Mouse (Mus musculus) E14TG2a.4 (cell line): ENCODE measurements around the gene Ampd2.

ENCODE experiments used
- CTCF ChIP-seq: conservative IDR thresholded peaks from 2 replicates; pipeline ENCODE4 v1.5.1; 2014; ENCODE audit warnings: low read length
- NANOG ChIP-seq: IDR thresholded peaks from 2 replicates; pipeline ENCODE4 v1.6.1; 2014; ENCODE audit warnings: borderline replicate concordance, low read length, mixed read lengths

DNA sequence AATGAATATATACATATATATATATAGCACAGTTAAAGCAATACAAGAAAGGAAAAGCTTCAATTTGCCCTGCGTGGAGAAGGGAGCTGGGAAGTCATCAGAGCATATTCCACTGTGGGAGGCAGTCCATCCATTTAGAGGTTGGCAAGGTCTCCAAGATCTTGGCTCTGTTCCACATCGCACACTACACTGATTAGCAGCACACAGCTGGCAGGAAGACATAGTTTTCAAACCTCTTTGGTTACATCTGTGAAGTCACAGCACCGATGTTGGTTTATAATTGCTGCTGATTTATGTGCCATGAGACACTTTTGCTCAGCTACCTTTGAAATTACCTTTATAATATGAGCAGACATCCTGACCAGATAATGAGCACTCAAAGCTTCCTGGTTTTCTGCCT is 38.1 kb downstream of the Ampd2 start:
- TF ChIP-seq CTCF, result no peak
- TF ChIP-seq NANOG, result no peak
